Mouse (Mus musculus) MEL (cell line): ENCODE measurements at regions not wholly inside any gene's neighbourhood (a gene's known extent, or its start where the extent isn't known, plus 50 kb on each side); places are given as distances from the start of the nearest gene placed in this dataset.

Experiments
- DNase-seq: peaks from one replicate; pipeline ENCODE4 v3.0.0; 2011; ENCODE audit warnings: low read depth, low spot score
- H3K27ac ChIP-seq: 2 replicates; pipeline ENCODE4 v1.5.1; 2012; ENCODE audit warnings: low read depth, mild to moderate bottlenecking, control low read depth, low read length, moderate library complexity; ENCODE audit not compliant: control insufficient read depth
- H3K27me3 ChIP-seq, 2 experiments: fragments of 150-350 bp in 1 of 2; sonication (generic) in 1 of 2; 2 replicates each; pipeline ENCODE4 v1.6.1; 2012; ENCODE audit warnings: low read length in 2 of 2, mild to moderate bottlenecking in 2 of 2, improper control_type of control experiment in 1 of 2, moderate library complexity in 1 of 2; ENCODE audit not compliant: insufficient read depth in 2 of 2, control insufficient read depth in 1 of 2
- H3K36me3 ChIP-seq, 2 experiments: 2 replicates each; pipeline ENCODE4 v1.6.1; 2012 to 2014; ENCODE audit warnings: low read length in 2 of 2, improper control_type of control experiment in 1 of 2, inconsistent platforms in 1 of 2, mild to moderate bottlenecking in 1 of 2; ENCODE audit not compliant: insufficient read depth in 2 of 2, control insufficient read depth in 1 of 2
- H3K4me1 ChIP-seq, 2 experiments: fragments of 150-350 bp in 1 of 2; sonication (generic) in 1 of 2; 2 replicates each; pipeline ENCODE4 v1.6.1; 2012; ENCODE audit warnings: low read length in 2 of 2, improper control_type of control experiment in 1 of 2, mild to moderate bottlenecking in 1 of 2; ENCODE audit not compliant: insufficient read depth in 2 of 2, control insufficient read depth in 1 of 2
- H3K4me3 ChIP-seq, 2 experiments: fragments of 150-350 bp in 1 of 2; sonication (generic) in 1 of 2; 2 replicates each; pipeline ENCODE4 v1.5.1; 2012; ENCODE audit warnings: low read depth in 2 of 2, low read length in 2 of 2, mild to moderate bottlenecking in 2 of 2, moderate library complexity in 2 of 2, control low read depth in 1 of 2, improper control_type of control experiment in 1 of 2; ENCODE audit not compliant: control insufficient read depth in 1 of 2, insufficient read depth in 1 of 2
- H3K79me2 ChIP-seq: 2 replicates; pipeline ENCODE4 v1.6.1; 2012; ENCODE audit warnings: mild to moderate bottlenecking, low read length, moderate library complexity; ENCODE audit not compliant: control insufficient read depth, poor library complexity, insufficient read depth
- H3K9ac ChIP-seq: 2 replicates; pipeline ENCODE4 v1.6.1; 2012; ENCODE audit warnings: low read depth, mild to moderate bottlenecking, control low read depth, low read length, moderate library complexity; ENCODE audit not compliant: control insufficient read depth, poor library complexity, severe bottlenecking
- H3K9me3 ChIP-seq: fragments of 150-350 bp; sonication (generic); replicated peaks from 2 replicates; pipeline ENCODE4 v1.6.1; 2012; ENCODE audit warnings: mild to moderate bottlenecking, low read length, improper control_type of control experiment, moderate library complexity; ENCODE audit not compliant: insufficient read depth
- CHD2 ChIP-seq: IDR thresholded peaks from 2 replicates; pipeline ENCODE4 v1.6.1; 2011; ENCODE audit warnings: low read length, improper control_type of control experiment
- EP300 ChIP-seq, 2 experiments: IDR thresholded peaks; 2 replicates each; pipeline ENCODE4 v1.6.1; 2011; ENCODE audit warnings: improper control_type of control experiment in 2 of 2, low read length in 2 of 2, low read depth in 1 of 2, mild to moderate bottlenecking in 1 of 2
- GABPA ChIP-seq: IDR thresholded peaks from 2 replicates; pipeline ENCODE4 v1.6.1; 2012; ENCODE audit warnings: low read depth, mild to moderate bottlenecking, inconsistent platforms, low read length, improper control_type of control experiment, moderate library complexity
- HCFC1 ChIP-seq: IDR thresholded peaks from 2 replicates; pipeline ENCODE4 v1.6.1; 2012; ENCODE audit warnings: low read depth, mild to moderate bottlenecking, inconsistent platforms, low read length, improper control_type of control experiment, moderate library complexity
- JUND ChIP-seq: IDR thresholded peaks from 2 replicates; pipeline ENCODE4 v1.6.1; 2011; ENCODE audit warnings: low read depth, mild to moderate bottlenecking, improper control_type of control experiment, low read length
- MAFK ChIP-seq: IDR thresholded peaks from 2 replicates; pipeline ENCODE4 v1.6.1; 2011; ENCODE audit warnings: low read depth, mild to moderate bottlenecking, low read length, improper control_type of control experiment, borderline replicate concordance
- MAX ChIP-seq: IDR thresholded peaks from 2 replicates; pipeline ENCODE4 v1.6.1; 2011; ENCODE audit warnings: low read length, improper control_type of control experiment
- MAZ ChIP-seq: IDR thresholded peaks from 2 replicates; pipeline ENCODE4 v1.6.1; 2012; ENCODE audit warnings: low read depth, mild to moderate bottlenecking, inconsistent platforms, low read length, improper control_type of control experiment
- MXI1 ChIP-seq: IDR thresholded peaks from 2 replicates; pipeline ENCODE4 v1.6.1; 2011; ENCODE audit warnings: mild to moderate bottlenecking, low read depth, low read length, improper control_type of control experiment
- POLR2AphosphoS2 ChIP-seq: IDR thresholded peaks from 2 replicates; pipeline ENCODE4 v1.6.1; 2011; ENCODE audit warnings: low read length, improper control_type of control experiment
- SIN3A ChIP-seq: IDR thresholded peaks from 2 replicates; pipeline ENCODE4 v1.6.1; 2012; ENCODE audit warnings: low read length, improper control_type of control experiment, inconsistent platforms
- SMC3 ChIP-seq: IDR thresholded peaks from 2 replicates; pipeline ENCODE4 v1.6.1; 2011; ENCODE audit warnings: low read depth, low read length, improper control_type of control experiment
- TAL1 ChIP-seq: IDR thresholded peaks from 2 replicates; pipeline ENCODE4 v1.6.1; 2012; ENCODE audit warnings: mild to moderate bottlenecking, inconsistent platforms, low read length, moderate library complexity, mixed read lengths
- USF2 ChIP-seq, 2 experiments: IDR thresholded peaks; 2 replicates each; pipeline ENCODE4 v1.6.1; 2011 to 2012; ENCODE audit warnings: improper control_type of control experiment in 2 of 2, low read length in 2 of 2, borderline replicate concordance in 1 of 2, inconsistent platforms in 1 of 2, low read depth in 1 of 2, mild to moderate bottlenecking in 1 of 2; ENCODE audit not compliant: insufficient read depth in 1 of 2
- ZC3H11A ChIP-seq: IDR thresholded peaks from 2 replicates; pipeline ENCODE4 v1.6.1; 2012; ENCODE audit warnings: low read depth, mild to moderate bottlenecking, inconsistent platforms, low read length, improper control_type of control experiment
- ZNF384 ChIP-seq: IDR thresholded peaks from 2 replicates; pipeline ENCODE4 v1.6.1; 2012; ENCODE audit warnings: low read depth, mild to moderate bottlenecking, inconsistent platforms, low read length, improper control_type of control experiment

DNA sequence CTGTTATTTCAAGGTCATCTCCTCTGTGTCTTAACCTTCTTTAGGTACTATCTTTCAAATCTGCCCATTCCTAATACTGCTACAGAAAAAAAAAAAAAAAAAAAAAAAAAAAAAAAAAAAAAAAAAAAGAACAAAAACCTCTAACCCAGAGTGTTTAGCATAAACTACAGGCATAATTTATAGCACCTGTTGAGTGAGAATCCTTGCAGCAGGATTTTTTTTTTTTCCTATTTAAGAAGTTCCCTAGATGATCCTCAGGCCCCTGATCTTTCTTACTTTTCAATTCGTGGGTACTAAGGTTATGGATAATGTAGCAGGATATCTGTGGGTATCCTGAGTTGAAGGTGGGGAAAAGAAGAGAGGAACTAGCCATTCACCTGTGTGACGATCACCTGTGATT, 114.1 kb upstream of the Cdh11 start:
- Histone ChIP-seq H3K9ac (no peak overlapping the region), H3K27me3 (no peaks in the 10 kb centered on the region), H3K27ac (no peak overlapping the region), H3K9me3 (no peaks in the 10 kb centered on the region), H3K4me3 (no peak overlapping the region), H3K79me2 (no peaks in the 10 kb centered on the region), H3K4me1 (no peaks in the 10 kb centered on the region), H3K36me3 (no peaks in the 10 kb centered on the region)
- no peak for DNase-seq
- TF ChIP-seq GABPA (no peak), TAL1 (no peak), SIN3A (no peak), ZC3H11A (no peak), MAZ (no peak)

DNA sequence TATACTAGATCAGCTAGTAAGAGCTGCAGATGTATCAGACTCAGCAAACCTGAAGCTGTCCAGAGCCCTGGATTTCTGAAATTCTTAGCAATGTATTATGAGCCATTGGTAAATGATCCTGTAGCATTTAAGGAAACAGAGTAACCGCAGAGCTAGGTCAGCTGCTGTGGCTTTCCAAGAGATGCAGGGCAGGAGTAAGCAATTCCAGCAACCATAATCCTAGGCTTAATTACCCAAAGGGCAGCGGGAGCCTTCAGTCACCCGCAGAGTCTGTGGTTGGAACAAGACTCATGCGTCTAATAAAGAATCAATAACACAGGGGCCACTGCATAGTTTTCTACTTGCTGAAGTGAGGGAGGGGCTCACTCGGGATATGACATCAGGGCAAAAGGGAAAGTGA, 115.2 kb upstream of the Cdh11 start:
- DNase-seq, result no peak
- no peak for TF ChIP-seq POLR2AphosphoS2
- TF ChIP-seq HCFC1, result no peak
- TF ChIP-seq SMC3, result no peak
- no peak for TF ChIP-seq CHD2
- no peak for TF ChIP-seq GABPA
- no peak for TF ChIP-seq JUND
- TF ChIP-seq EP300 (IDR thresholded peaks at IDR 0.05; ENCODE audit: low read depth in 1 of 2, low read length in 2 of 2), result no peak
- TF ChIP-seq MXI1, result no peak
- no peak for TF ChIP-seq ZNF384
- no peak for TF ChIP-seq USF2 (IDR thresholded peaks at IDR 0.05; ENCODE audit: borderline replicate concordance in 1 of 2, insufficient read depth in 1 of 2, low read depth in 1 of 2, low read length in 2 of 2)

GRCm38 (mm10) chr8:102907444-102907843, 122.0 kb upstream of the Cdh11 start:
- no peaks in the 10 kb centered on the region for H3K79me2 ChIP-seq
- H3K9ac ChIP-seq, result no peak overlapping the region
- TF ChIP-seq SMC3 (no peak), MXI1 (no peak), MAX (no peak), CHD2 (no peak), ZNF384 (no peak), MAFK (no peak)
- TF ChIP-seq, all 39 proteins: peak for 0
- H3K4me1 ChIP-seq, result no peaks in the 10 kb centered on the region
- no peak overlapping the region for H3K27ac ChIP-seq
- H3K36me3 ChIP-seq, result no peaks in the 10 kb centered on the region
- DNase-seq, result no peak
- no peaks in the 10 kb centered on the region for H3K9me3 ChIP-seq
- H3K27me3 ChIP-seq, result no peaks in the 10 kb centered on the region
- H3K4me3 ChIP-seq, result no peak overlapping the region

More for the DNA sequence above, 115.2 kb upstream of the Cdh11 start:
- H3K36me3 ChIP-seq, result no peaks in the 10 kb centered on the region
- no peak overlapping the region for H3K4me3 ChIP-seq
- no peaks in the 10 kb centered on the region for H3K4me1 ChIP-seq
- no peak overlapping the region for H3K9ac ChIP-seq
- H3K9me3 ChIP-seq, result no peaks in the 10 kb centered on the region
- no peaks in the 10 kb centered on the region for H3K27me3 ChIP-seq
- H3K27ac ChIP-seq, result no peak overlapping the region
- no peaks in the 10 kb centered on the region for H3K79me2 ChIP-seq
